In the genomic region with DNA sequence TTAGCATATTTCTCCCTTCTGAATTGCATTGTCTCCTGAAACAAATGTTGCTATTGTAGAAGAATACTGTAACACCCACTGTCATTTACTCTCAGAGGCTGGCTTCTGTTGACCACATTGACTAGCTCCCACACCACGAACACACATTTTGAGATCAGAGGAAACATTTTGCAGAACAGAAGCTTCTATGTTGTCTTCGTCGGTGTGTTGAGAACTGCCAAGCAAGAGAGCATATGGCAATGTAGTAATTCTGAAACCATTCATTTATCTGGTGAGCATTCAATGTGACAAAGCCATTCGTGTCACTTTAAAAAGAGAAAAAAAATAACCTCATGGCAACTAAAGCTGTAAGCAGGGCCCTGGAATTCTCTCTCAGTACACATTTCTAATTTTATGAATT, we compare ENCODE assay signal across 25 mouse cellular contexts.
DNase-seq lines count a peak whose midpoint lies in the region; TF ChIP-seq lines count a peak whose summit lies in the region.
"Had no signal": no experiment of that assay in that cellular context is flagged by ENCODE, and none has a peak within 500 bp of the region (broad histone marks: within the 10 kb centered on the region; RNA-seq: fewer than 3 reads in every experiment).

No protein-coding gene starts in this region.

- no peaks in the 10 kb centered on the region for H3K4me1 ChIP-seq in kidney, adult 2 months (ENCODE audit: control insufficient read depth, insufficient read depth, low read length)
- H3K4me1 ChIP-seq: embryonic facial prominence, embryonic 13.5 days; forebrain, embryonic 10.5 days; hindbrain, embryonic 13.5 days; limb, embryonic 10.5 days; limb, embryonic 15.5 days; liver, embryonic 13.5 days; midbrain, embryonic 15.5 days had no signal

- TF ChIP-seq CTCF in kidney, adult 2 months (conservative IDR thresholded peaks at IDR 0.05; ENCODE audit: insufficient read depth, insufficient read length, low read depth, low read length), result no peak

- H3K27ac ChIP-seq in kidney, adult 2 months (ENCODE audit: insufficient read depth, low read depth, low read length), result no peak overlapping the region
- H3K27ac ChIP-seq: embryonic facial prominence, embryonic 13.5 days; forebrain, embryonic 10.5 days; hindbrain, embryonic 13.5 days; limb, embryonic 10.5 days; limb, embryonic 15.5 days; liver, embryonic 13.5 days; midbrain, embryonic 15.5 days had no signal

- no peak for TF ChIP-seq POLR2A in kidney, adult 2 months (IDR thresholded peaks at IDR 0.05; ENCODE audit: low read depth, low read length)

- H3K36me3 ChIP-seq in kidney, adult 2 months (ENCODE audit: control insufficient read depth, insufficient read depth, low read length), result no peaks in the 10 kb centered on the region
- H3K36me3 ChIP-seq: embryonic facial prominence, embryonic 13.5 days; forebrain, embryonic 10.5 days; G1E; hindbrain, embryonic 13.5 days; limb, embryonic 10.5 days; limb, embryonic 15.5 days; liver, embryonic 13.5 days; midbrain, embryonic 15.5 days had no signal

- H3K27me3 ChIP-seq in kidney, adult 2 months (replicated peaks; ENCODE audit: control insufficient read depth, insufficient read depth, low read length), result no peaks in the 10 kb centered on the region
- H3K27me3 ChIP-seq: embryonic facial prominence, embryonic 13.5 days; hindbrain, embryonic 13.5 days; limb, embryonic 15.5 days; liver, embryonic 13.5 days; midbrain, embryonic 15.5 days; Patski had no signal

- 82% methylated on average over 4 of the region's 4 CpGs for WGBS in kidney, adult 2 months

- peak; percentile 35 for DNase-seq in heart, adult 11 months
- DNase-seq in heart, adult 9 months (ENCODE audit: low spot score in 2 of 2), result no peak
- peak; percentile 13 for DNase-seq in retina, postnatal 1 day
- no peak for DNase-seq in retina, embryonic 14.5 days (ENCODE audit: low spot score)
- DNase-seq in induced T-regulatory cell, adult 2 months (ENCODE audit: low read depth), result peak; percentile 14
- no peak for DNase-seq in B cell, adult 2 months
- DNase-seq in kidney, adult 2 months, result no peak
- DNase-seq: adrenal gland, postnatal 10 days; cerebellum, adult 11-12 months; cerebellum, adult 9-11 months; gastrocnemius, postnatal 14 days; heart, postnatal 4 days; kidney, adult 11 months; kidney, postnatal 36 days; liver, embryonic 13.5 days; lung, adult 18-20 months; lung, postnatal 4 days had no signal

- H3K4me3 ChIP-seq in kidney, adult 2 months (ENCODE audit: insufficient read depth, low read depth, low read length), result no peak overlapping the region
- H3K4me3 ChIP-seq: embryonic facial prominence, embryonic 13.5 days; forebrain, embryonic 10.5 days; hindbrain, embryonic 13.5 days; limb, embryonic 10.5 days; limb, embryonic 15.5 days; liver, embryonic 13.5 days; midbrain, embryonic 15.5 days had no signal

Comparison
In these comparisons a context has a peak if more than half of its experiments do, and no peak if none do; other contexts are left out.
1. DNase-seq: peak in heart, adult 11 months (single experiment), retina, postnatal 1 day (single experiment) and induced T-regulatory cell, adult 2 months (single experiment); none in heart, adult 9 months (0 of 2), retina, embryonic 14.5 days (single experiment), B cell, adult 2 months (0 of 2) and kidney, adult 2 months (single experiment).